Mouse (Mus musculus) lung, embryonic 16.5 days (tissue): Measurements from ENCODE around the gene Calr3. TPM values are rescaled to one million over a fixed set of nuclear protein-coding genes. Genes with fewer than 3 reads are reported as not detected.

Source experiments
- ATAC-seq: fragments of 200-750 bp; cut with Nextera tagmentation; 2 replicates; pipeline ENCODE4 v1.8.0; 2017; ENCODE audit warnings: low read depth, mild to moderate bottlenecking, moderate library complexity
- H3K27ac ChIP-seq: fragments of 300-500 bp; sonication (generic); 2 replicates; pipeline ENCODE4 v1.5.1; 2014; ENCODE audit warnings: mild to moderate bottlenecking, control low read depth, low read length
- H3K27me3 ChIP-seq: fragments of 300-500 bp; sonication (generic); 2 replicates; pipeline ENCODE4 v1.6.1; 2014; ENCODE audit warnings: low read depth, low read length, mixed read lengths; ENCODE audit not compliant: control insufficient read depth, insufficient read depth
- H3K36me3 ChIP-seq: fragments of 300-500 bp; sonication (generic); 2 replicates; pipeline ENCODE4 v1.6.1; 2014; ENCODE audit warnings: low read length; ENCODE audit not compliant: control insufficient read depth, insufficient read depth
- H3K4me1 ChIP-seq: fragments of 300-500 bp; sonication (generic); replicated peaks from 2 replicates; pipeline ENCODE4 v1.6.1; 2014; ENCODE audit warnings: low read length, mixed read lengths; ENCODE audit not compliant: control insufficient read depth, insufficient read depth
- H3K4me2 ChIP-seq: fragments of 300-500 bp; sonication (generic); 2 replicates; pipeline ENCODE4 v1.6.1; 2014; ENCODE audit warnings: low read depth, low read length, control low read depth
- H3K4me3 ChIP-seq: fragments of 300-500 bp; sonication (generic); 2 replicates; pipeline ENCODE4 v1.5.1; 2014; ENCODE audit warnings: mild to moderate bottlenecking, low read length, control low read depth
- H3K9ac ChIP-seq: fragments of 300-500 bp; sonication (generic); 2 replicates; pipeline ENCODE4 v1.6.1; 2014; ENCODE audit warnings: low read length, control low read depth
- H3K9me3 ChIP-seq: fragments of 300-500 bp; sonication (generic); 2 replicates; pipeline ENCODE4 v1.6.1; 2016; ENCODE audit warnings: low read length; ENCODE audit not compliant: control insufficient read depth
- WGBS: fragments of 180-500 bp; shearing (Covaris S2); extraction: QIAGEN DNeasy Blood & Tissue Kit; methylation state at CpG from one replicate; pipeline ENCODE4 v1.1.7; 2014; 5-methylcytosine and 5-hydroxymethylcytosine counted together
- polyA plus RNA-seq: library from polyadenylated mRNA; unstranded; fragments of >200 nt; fragmentation: Nextera tagmentation; extraction: Ambion mirVana; gene quantifications from 2 replicates; pipeline ENCODE4 v1.2.1, GENCODE M21; 2015

Gene Calr3
- polyA plus RNA-seq, 1 experiment from 2014 or later: 2.1 TPM

- ATAC-seq: no peak
- 91% methylated on average over 7 of the region's 7 CpGs for WGBS
- Histone ChIP-seq H3K9me3 (no peaks in the 10 kb centered on the region), H3K27me3 (no peaks in the 10 kb centered on the region), H3K4me3 (no peak overlapping the region), H3K4me1 (peaks cover 10% of the 10 kb centered on the region), H3K27ac (no peak overlapping the region), H3K36me3 (peaks cover 63% of the 10 kb centered on the region), H3K9ac (no peak overlapping the region), H3K4me2 (no peak overlapping the region)
These were observed 27.0 kb upstream of the Calr3 start for GRCm38 (mm10) chr8:72470684-72471083.

DNA sequence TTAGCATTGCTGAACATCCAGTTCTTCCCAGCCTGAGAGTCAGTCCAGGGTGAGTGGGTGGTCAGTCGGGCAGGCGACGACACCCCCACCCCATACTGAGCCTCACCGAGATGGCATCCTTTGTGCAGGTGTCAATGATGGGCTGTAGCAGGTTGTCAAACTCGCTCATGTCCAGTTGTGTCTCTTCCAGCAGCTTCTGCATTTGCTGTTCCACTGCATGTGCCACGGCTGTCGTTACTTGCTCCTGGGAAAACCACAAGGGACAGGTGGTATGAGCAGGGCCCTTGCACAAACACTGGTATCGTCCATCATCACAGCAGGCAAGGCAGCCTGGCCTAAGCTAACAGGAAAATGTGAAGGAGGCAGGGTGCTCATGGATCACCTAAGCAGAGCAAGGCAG lies 26.3 kb upstream of the Calr3 start:
- Histone ChIP-seq H3K4me2 (no peak overlapping the region), H3K36me3 (peaks cover 69% of the 10 kb centered on the region), H3K27ac (no peak overlapping the region), H3K27me3 (no peaks in the 10 kb centered on the region), H3K9ac (no peak overlapping the region), H3K4me3 (no peak overlapping the region), H3K9me3 (no peaks in the 10 kb centered on the region), H3K4me1 (peaks cover 10% of the 10 kb centered on the region)
- no peak for ATAC-seq
- WGBS: 86% methylated on average over 8 of the region's 8 CpGs

DNA sequence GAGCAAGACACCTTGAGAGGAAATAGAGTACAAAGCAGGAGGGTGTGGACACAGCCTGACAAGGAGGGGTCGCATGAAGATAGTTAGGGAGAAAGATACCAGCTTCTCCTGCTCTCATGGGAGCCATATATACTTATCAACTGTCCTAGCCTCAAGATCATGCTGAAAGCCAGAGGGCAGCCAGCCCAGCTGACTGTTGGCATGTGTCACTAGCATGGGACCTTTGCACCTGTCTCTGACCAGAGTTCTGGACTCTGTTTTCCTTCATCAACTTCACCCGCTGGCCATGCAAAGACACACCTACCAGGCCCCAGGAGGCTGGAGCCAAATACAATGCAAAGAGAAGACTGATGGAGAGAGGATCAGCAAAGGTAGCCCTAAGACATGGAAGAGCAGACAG lies 25.6 kb upstream of the Calr3 start:
- no peak overlapping the region for H3K27ac ChIP-seq

GRCm38 (mm10) chr8:72464211-72464610 lies 20.5 kb upstream of the Calr3 start:
- no peak overlapping the region for H3K4me3 ChIP-seq
- no peaks in the 10 kb centered on the region for H3K4me1 ChIP-seq
- 93% methylated on average over 10 of the region's 10 CpGs for WGBS
- H3K4me2 ChIP-seq: no peak overlapping the region
- no peaks in the 10 kb centered on the region for H3K27me3 ChIP-seq
- H3K36me3 ChIP-seq: peaks cover 92% of the 10 kb centered on the region
- no peak for ATAC-seq
- no peak overlapping the region for H3K9ac ChIP-seq
- no peak overlapping the region for H3K27ac ChIP-seq
- H3K9me3 ChIP-seq: no peaks in the 10 kb centered on the region

More for the DNA sequence above, 25.6 kb upstream of the Calr3 start:
- Histone ChIP-seq H3K9ac (no peak overlapping the region), H3K36me3 (peaks cover 74% of the 10 kb centered on the region), H3K4me2 (no peak overlapping the region), H3K4me1 (peaks cover 9% of the 10 kb centered on the region), H3K4me3 (no peak overlapping the region), H3K9me3 (no peaks in the 10 kb centered on the region), H3K27me3 (no peaks in the 10 kb centered on the region)
- ATAC-seq: no peak
- 88% methylated on average over 2 of the region's 2 CpGs for WGBS

DNA sequence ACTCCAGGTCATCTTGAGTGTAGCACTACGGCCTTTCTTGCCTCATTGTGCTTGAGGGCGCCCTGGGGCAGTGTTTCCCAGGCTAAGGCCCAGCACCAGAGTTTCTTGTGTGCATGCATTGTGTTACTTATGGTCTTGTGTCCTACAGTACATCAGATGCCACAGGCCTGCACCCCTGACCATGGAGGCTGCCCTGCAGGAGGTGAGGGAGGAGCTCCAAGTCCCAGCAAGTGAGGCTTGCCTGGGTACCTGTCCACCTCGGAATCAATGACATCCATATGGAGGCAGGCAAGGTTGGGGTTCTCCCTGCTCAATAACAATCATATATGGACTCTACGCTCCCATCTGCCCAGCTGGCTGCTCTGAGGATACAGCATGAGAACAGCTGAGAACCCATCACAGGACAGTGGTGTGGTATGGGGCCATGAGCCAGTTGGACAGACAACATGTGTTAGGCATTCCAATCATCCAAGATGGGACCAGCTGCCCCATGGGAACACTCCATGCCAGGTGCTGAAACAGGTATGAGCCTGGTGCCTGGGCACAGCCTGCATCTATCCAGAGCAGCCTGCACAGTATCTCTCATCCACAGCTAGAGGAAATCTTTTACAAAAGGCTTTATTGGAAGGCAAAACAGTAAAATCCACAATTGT lies 16.3 kb upstream of the Calr3 start:
- H3K4me3 ChIP-seq: no peak overlapping the region
- no peak overlapping the region for H3K27ac ChIP-seq
- 85% methylated on average over 4 of the region's 4 CpGs for WGBS
- no peaks in the 10 kb centered on the region for H3K27me3 ChIP-seq
- H3K4me2 ChIP-seq: no peak overlapping the region
- peaks cover 58% of the 10 kb centered on the region for H3K36me3 ChIP-seq
- H3K9ac ChIP-seq: no peak overlapping the region
- H3K4me1 ChIP-seq: no peaks in the 10 kb centered on the region
- no peak for ATAC-seq
- H3K9me3 ChIP-seq: no peaks in the 10 kb centered on the region

DNA sequence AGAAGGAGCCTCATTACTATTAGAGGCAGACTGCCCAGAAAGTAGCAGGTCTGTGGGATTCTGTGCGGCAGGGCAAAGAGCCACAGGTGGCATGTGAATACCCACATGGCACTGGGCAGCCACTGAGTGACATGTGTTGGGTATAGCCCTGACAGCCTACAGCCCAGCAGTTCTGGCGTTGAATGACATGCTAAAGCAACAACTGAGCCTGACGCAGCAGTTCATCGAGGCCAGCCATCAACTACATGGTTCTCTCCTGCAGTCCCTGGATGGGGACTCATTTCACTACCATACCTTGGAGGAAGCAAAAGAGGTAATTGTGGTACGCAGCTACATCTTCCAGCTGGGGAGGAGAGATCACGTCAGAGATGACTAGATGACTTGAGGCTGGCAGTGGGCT lies 14.8 kb upstream of the Calr3 start:
- no peak overlapping the region for H3K9ac ChIP-seq
- H3K27me3 ChIP-seq: no peaks in the 10 kb centered on the region
- no peak for ATAC-seq
- H3K4me2 ChIP-seq: no peak overlapping the region
- 91% methylated on average over 6 of the region's 6 CpGs for WGBS
- H3K9me3 ChIP-seq: peaks cover 3% of the 10 kb centered on the region; the same call in 1 of the 2 replicates
- no peaks in the 10 kb centered on the region for H3K4me1 ChIP-seq
- H3K27ac ChIP-seq: no peak overlapping the region
- H3K4me3 ChIP-seq: no peak overlapping the region
- peaks cover 53% of the 10 kb centered on the region for H3K36me3 ChIP-seq

GRCm38 (mm10) chr8:72457806-72458205 lies 14.1 kb upstream of the Calr3 start:
- no peaks in the 10 kb centered on the region for H3K27me3 ChIP-seq
- no peak overlapping the region for H3K27ac ChIP-seq
- no peaks in the 10 kb centered on the region for H3K4me1 ChIP-seq
- no peak overlapping the region for H3K9ac ChIP-seq
- H3K36me3 ChIP-seq: peaks cover 53% of the 10 kb centered on the region
- peaks cover 3% of the 10 kb centered on the region; the same call in 1 of the 2 replicates for H3K9me3 ChIP-seq
- no peak overlapping the region for H3K4me2 ChIP-seq
- 83% methylated on average over 3 of the region's 3 CpGs for WGBS
- no peak overlapping the region for H3K4me3 ChIP-seq
- no peak for ATAC-seq

DNA sequence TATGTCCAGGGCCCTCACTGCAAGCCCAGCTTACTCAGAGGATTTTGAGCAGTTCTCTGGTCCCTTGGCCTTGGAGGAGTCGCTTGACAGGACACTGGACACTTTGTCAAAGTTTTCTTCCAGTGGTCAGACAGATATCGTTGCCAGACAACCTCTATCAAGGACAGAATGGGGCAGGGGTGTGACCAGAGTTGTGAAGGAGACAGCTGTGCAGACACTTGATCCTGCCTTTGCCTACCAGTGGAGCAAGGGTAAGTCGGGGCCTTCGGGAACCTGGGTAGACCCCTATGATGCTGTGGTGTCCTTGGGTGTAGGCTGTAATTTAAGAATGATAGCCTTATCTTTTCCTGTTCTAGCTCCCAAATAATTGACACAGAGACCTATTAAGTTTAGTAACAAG lies 11.6 kb upstream of the Calr3 start:
- Histone ChIP-seq H3K27me3 (no peaks in the 10 kb centered on the region), H3K4me1 (no peaks in the 10 kb centered on the region), H3K36me3 (peaks cover 32% of the 10 kb centered on the region), H3K9ac (no peak overlapping the region), H3K4me3 (no peak overlapping the region), H3K27ac (no peak overlapping the region), H3K4me2 (no peak overlapping the region), H3K9me3 (peaks cover 3% of the 10 kb centered on the region; the same call in 1 of the 2 replicates)
- no peak for ATAC-seq
- 88% methylated on average over 4 of the region's 4 CpGs for WGBS

DNA sequence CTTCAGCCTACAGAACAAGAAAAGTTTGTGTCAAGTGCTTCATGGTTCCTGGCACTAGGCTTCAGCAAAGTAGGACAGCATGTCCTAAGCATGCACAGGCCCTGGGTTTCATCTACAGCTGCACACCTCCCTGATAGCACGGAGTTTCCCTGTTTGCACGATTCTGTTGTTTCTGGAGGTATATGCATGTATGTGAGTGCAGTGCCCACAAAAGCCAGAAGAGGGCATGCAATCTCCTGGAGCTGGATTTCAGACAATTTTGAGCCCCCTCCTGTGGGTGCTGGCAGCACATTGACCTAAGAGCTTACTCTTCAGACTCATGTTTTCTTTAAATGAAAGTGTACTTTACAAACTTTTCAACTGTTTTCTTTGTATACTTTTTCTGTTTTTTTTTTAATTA lies 10.2 kb upstream of the Calr3 start:
- Histone ChIP-seq H3K9ac (no peak overlapping the region), H3K36me3 (peaks cover 29% of the 10 kb centered on the region), H3K4me2 (no peak overlapping the region), H3K4me1 (no peaks in the 10 kb centered on the region), H3K4me3 (no peak overlapping the region), H3K27ac (no peak overlapping the region), H3K27me3 (no peaks in the 10 kb centered on the region), H3K9me3 (peaks cover 3% of the 10 kb centered on the region; the same call in 1 of the 2 replicates)
- WGBS: 93% methylated on average over 2 of the region's 2 CpGs
- ATAC-seq: no peak
